Mouse (Mus musculus) MEL (cell line): Measurements from ENCODE around the gene Pear1. TPM values are rescaled to one million over a fixed set of nuclear protein-coding genes. Genes with fewer than 3 reads are reported as not detected.
A peak's percentile ranks its signal among the peaks of the same experiment; 100 is the strongest.

ENCODE experiments used
- DNase-seq: peaks from one replicate; pipeline ENCODE4 v3.0.0; 2011; ENCODE audit warnings: low read depth, low spot score
- H3K27ac ChIP-seq: 2 replicates; pipeline ENCODE4 v1.5.1; 2012; ENCODE audit warnings: low read depth, mild to moderate bottlenecking, control low read depth, low read length, moderate library complexity; ENCODE audit not compliant: control insufficient read depth
- H3K27me3 ChIP-seq, 2 experiments: fragments of 150-350 bp in 1 of 2; sonication (generic) in 1 of 2; 2 replicates each; pipeline ENCODE4 v1.6.1; 2012; ENCODE audit warnings: low read length in 2 of 2, mild to moderate bottlenecking in 2 of 2, improper control_type of control experiment in 1 of 2, moderate library complexity in 1 of 2; ENCODE audit not compliant: insufficient read depth in 2 of 2, control insufficient read depth in 1 of 2
- H3K36me3 ChIP-seq, 2 experiments: 2 replicates each; pipeline ENCODE4 v1.6.1; 2012 to 2014; ENCODE audit warnings: low read length in 2 of 2, improper control_type of control experiment in 1 of 2, inconsistent platforms in 1 of 2, mild to moderate bottlenecking in 1 of 2; ENCODE audit not compliant: insufficient read depth in 2 of 2, control insufficient read depth in 1 of 2
- H3K4me1 ChIP-seq, 2 experiments: fragments of 150-350 bp in 1 of 2; sonication (generic) in 1 of 2; 2 replicates each; pipeline ENCODE4 v1.6.1; 2012; ENCODE audit warnings: low read length in 2 of 2, improper control_type of control experiment in 1 of 2, mild to moderate bottlenecking in 1 of 2; ENCODE audit not compliant: insufficient read depth in 2 of 2, control insufficient read depth in 1 of 2
- H3K4me3 ChIP-seq, 2 experiments: fragments of 150-350 bp in 1 of 2; sonication (generic) in 1 of 2; 2 replicates each; pipeline ENCODE4 v1.5.1; 2012; ENCODE audit warnings: low read depth in 2 of 2, low read length in 2 of 2, mild to moderate bottlenecking in 2 of 2, moderate library complexity in 2 of 2, control low read depth in 1 of 2, improper control_type of control experiment in 1 of 2; ENCODE audit not compliant: control insufficient read depth in 1 of 2, insufficient read depth in 1 of 2
- H3K79me2 ChIP-seq: 2 replicates; pipeline ENCODE4 v1.6.1; 2012; ENCODE audit warnings: mild to moderate bottlenecking, low read length, moderate library complexity; ENCODE audit not compliant: control insufficient read depth, poor library complexity, insufficient read depth
- H3K9ac ChIP-seq: 2 replicates; pipeline ENCODE4 v1.6.1; 2012; ENCODE audit warnings: low read depth, mild to moderate bottlenecking, control low read depth, low read length, moderate library complexity; ENCODE audit not compliant: control insufficient read depth, poor library complexity, severe bottlenecking
- H3K9me3 ChIP-seq: fragments of 150-350 bp; sonication (generic); replicated peaks from 2 replicates; pipeline ENCODE4 v1.6.1; 2012; ENCODE audit warnings: mild to moderate bottlenecking, low read length, improper control_type of control experiment, moderate library complexity; ENCODE audit not compliant: insufficient read depth
- BHLHE40 ChIP-seq: IDR thresholded peaks from 2 replicates; pipeline ENCODE4 v1.6.1; 2012; ENCODE audit warnings: low read depth, mild to moderate bottlenecking, inconsistent platforms, low read length, improper control_type of control experiment, borderline replicate concordance
- CHD2 ChIP-seq: IDR thresholded peaks from 2 replicates; pipeline ENCODE4 v1.6.1; 2011; ENCODE audit warnings: low read length, improper control_type of control experiment
- CTCF ChIP-seq, 3 experiments: IDR thresholded peaks in 2 of 3; conservative IDR thresholded peaks in 1 of 3; 2 replicates each; pipeline ENCODE4 v1.5.1; 2011 to 2012; ENCODE audit warnings: low read length in 3 of 3, low read depth in 2 of 3, mild to moderate bottlenecking in 2 of 3, improper control_type of control experiment in 1 of 3, inconsistent platforms in 1 of 3, mixed read lengths in 1 of 3, moderate library complexity in 1 of 3; ENCODE audit not compliant: control insufficient read depth in 1 of 3, insufficient read depth in 1 of 3, poor library complexity in 1 of 3, severe bottlenecking in 1 of 3
- ELF1 ChIP-seq: IDR thresholded peaks from 2 replicates; pipeline ENCODE4 v1.6.1; 2014; ENCODE audit warnings: low read depth, mild to moderate bottlenecking, inconsistent platforms, low read length, improper control_type of control experiment, moderate library complexity
- EP300 ChIP-seq, 2 experiments: IDR thresholded peaks; 2 replicates each; pipeline ENCODE4 v1.6.1; 2011; ENCODE audit warnings: improper control_type of control experiment in 2 of 2, low read length in 2 of 2, low read depth in 1 of 2, mild to moderate bottlenecking in 1 of 2
- ETS1 ChIP-seq: IDR thresholded peaks from 2 replicates; pipeline ENCODE4 v1.6.1; 2012; ENCODE audit warnings: low read depth, mild to moderate bottlenecking, inconsistent platforms, low read length, improper control_type of control experiment, moderate library complexity
- MYB ChIP-seq: IDR thresholded peaks from 2 replicates; pipeline ENCODE4 v1.6.1; 2011; ENCODE audit warnings: mild to moderate bottlenecking, low read depth, low read length, improper control_type of control experiment
- POLR2A ChIP-seq, 2 experiments: IDR thresholded peaks; 2 replicates each; pipeline ENCODE4 v1.6.1; 2011 to 2012; ENCODE audit warnings: low read length in 2 of 2, mild to moderate bottlenecking in 2 of 2, control low read depth in 1 of 2, improper control_type of control experiment in 1 of 2, low read depth in 1 of 2, moderate library complexity in 1 of 2; ENCODE audit not compliant: control insufficient read depth in 1 of 2, insufficient read depth in 1 of 2, poor library complexity in 1 of 2
- RAD21 ChIP-seq: IDR thresholded peaks from 2 replicates; pipeline ENCODE4 v1.6.1; 2011; ENCODE audit warnings: mild to moderate bottlenecking, low read depth, low read length, improper control_type of control experiment
- RCOR1 ChIP-seq: IDR thresholded peaks from 2 replicates; pipeline ENCODE4 v1.6.1; 2012; ENCODE audit warnings: low read depth, mild to moderate bottlenecking, inconsistent platforms, low read length, improper control_type of control experiment
- SIN3A ChIP-seq: IDR thresholded peaks from 2 replicates; pipeline ENCODE4 v1.6.1; 2012; ENCODE audit warnings: low read length, improper control_type of control experiment, inconsistent platforms
- SMC3 ChIP-seq: IDR thresholded peaks from 2 replicates; pipeline ENCODE4 v1.6.1; 2011; ENCODE audit warnings: low read depth, low read length, improper control_type of control experiment
- TAL1 ChIP-seq: IDR thresholded peaks from 2 replicates; pipeline ENCODE4 v1.6.1; 2012; ENCODE audit warnings: mild to moderate bottlenecking, inconsistent platforms, low read length, moderate library complexity, mixed read lengths
- TBP ChIP-seq: IDR thresholded peaks from 2 replicates; pipeline ENCODE4 v1.8.0; 2011; ENCODE audit warnings: low read depth, low read length, improper control_type of control experiment
- ZC3H11A ChIP-seq: IDR thresholded peaks from 2 replicates; pipeline ENCODE4 v1.6.1; 2012; ENCODE audit warnings: low read depth, mild to moderate bottlenecking, inconsistent platforms, low read length, improper control_type of control experiment
- ZMIZ1 ChIP-seq: IDR thresholded peaks from 2 replicates; pipeline ENCODE4 v1.6.1; 2012; ENCODE audit warnings: low read depth, mild to moderate bottlenecking, inconsistent platforms, low read length, improper control_type of control experiment, moderate library complexity
- polyA plus RNA-seq, 2 experiments: library from polyadenylated mRNA; stranded (reverse) in 1 of 2; unstranded in 1 of 2; fragments of >175 nt in 1 of 2; fragments of >200 nt in 1 of 2; gene quantifications; 2 replicates each; pipeline versions ENCODE4 v1.2.1 to v1.2.4; 2012; ENCODE audit warnings: low replicate concordance in 2 of 2, low read depth in 1 of 2; ENCODE audit not compliant: insufficient read length in 2 of 2, insufficient read depth in 1 of 2, missing spikeins in 1 of 2
- total RNA-seq: library from RNA; depleted of rRNA; stranded (reverse); fragments of 300-350 nt; gene quantifications from 2 replicates; pipeline ENCODE4 v1.2.3, GENCODE M21; 2012

Gene Pear1
- total and polyA plus RNA-seq, 3 experiments = 0.35 to 1.0 TPM; not detected in 1

GRCm38 (mm10) chr3:87795336-87796277 lies 28.5 kb downstream of the Pear1 start:
- Histone ChIP-seq H3K9ac (no peak overlapping the region), H3K9me3 (no peaks in the 10 kb centered on the region), H3K27ac (no peak overlapping the region), H3K79me2 (no peaks in the 10 kb centered on the region), H3K4me3 (no peak overlapping the region), H3K27me3 (peaks cover 0 to 5% of the 10 kb centered on the region in 2 experiments; a peak in 3 of 4 replicates)
- peak; percentile 53 for DNase-seq
- TF ChIP-seq CTCF (IDR thresholded peaks at IDR 0.05 in 2 of 3, conservative IDR thresholded peaks at IDR 0.05 in 1 of 3; ENCODE audit: control insufficient read depth in 1 of 3, insufficient read depth in 1 of 3, low read depth in 2 of 3, low read length in 3 of 3, poor library complexity in 1 of 3, severe bottlenecking in 1 of 3) (peak; percentile 68 to 90 (median 90)), POLR2A (IDR thresholded peaks at IDR 0.05; ENCODE audit: control insufficient read depth in 1 of 2, insufficient read depth in 1 of 2, low read depth in 1 of 2, low read length in 2 of 2, poor library complexity in 1 of 2) (no peak), MYB (no peak), BHLHE40 (no peak), EP300 (IDR thresholded peaks at IDR 0.05; ENCODE audit: low read depth in 1 of 2, low read length in 2 of 2) (no peak), CHD2 (no peak), SIN3A (no peak), TBP (no peak), RAD21 (peak; percentile 84), TAL1 (no peak), ZMIZ1 (no peak), ZC3H11A (peak; percentile 57), ELF1 (no peak), SMC3 (peak; percentile 87)
- TF ChIP-seq, all 39 proteins: peak for 4
- Histone ChIP-seq H3K4me1 (peaks cover 0 to 11% of the 10 kb centered on the region in 2 experiments; a peak in 2 of 4 replicates), H3K36me3 (peaks cover 0 to 2% of the 10 kb centered on the region in 2 experiments; a peak in 1 of 4 replicates)

GRCm38 (mm10) chr3:87794922-87795325 lies 29.2 kb downstream of the Pear1 start, which contains the start of gene Ntrk1:
Gene Ntrk1 (minus strand): TSS chr3:87795162.
- Histone ChIP-seq H3K9ac (no peak within 1 kb of the TSS), H3K27ac (no peak within 1 kb of the TSS), H3K4me3 (no peak within 1 kb of the TSS), H3K79me2 (no peaks in the 10 kb centered on the region), H3K4me1 (peaks cover 0 to 11% of the 10 kb centered on the region in 2 experiments; a peak in 2 of 4 replicates), H3K9me3 (no peaks in the 10 kb centered on the region), H3K36me3 (peaks cover 0 to 2% of the 10 kb centered on the region in 2 experiments; a peak in 1 of 4 replicates), H3K27me3 (peaks cover 0 to 3% of the 10 kb centered on the region in 2 experiments; a peak in 3 of 4 replicates)
- DNase-seq = no peak
- no peak for TF ChIP-seq RAD21
- TF ChIP-seq RCOR1 = no peak
- no peak for TF ChIP-seq BHLHE40
- TF ChIP-seq TAL1 = no peak
- TF ChIP-seq ETS1 = no peak
